Mouse (Mus musculus): ENCODE data around the gene Rnasel.
"Not testable (repeated sequence)": the region's sequence is repeated elsewhere in the genome, so short reads cannot be mapped to it uniquely, and the experiment has no call there.

Rnasel gene

GRCm38 (mm10) chr1:153769571-153769970, 20.3 kb downstream of the Rnasel start:
- in situ Hi-C loops (cut with MboI) = not testable (repeated sequence)

GRCm38 (mm10) chr1:153769998-153770775, 21.0 kb downstream of the Rnasel start:
- in situ Hi-C loops (cut with MboI) = no loop called here

DNA sequence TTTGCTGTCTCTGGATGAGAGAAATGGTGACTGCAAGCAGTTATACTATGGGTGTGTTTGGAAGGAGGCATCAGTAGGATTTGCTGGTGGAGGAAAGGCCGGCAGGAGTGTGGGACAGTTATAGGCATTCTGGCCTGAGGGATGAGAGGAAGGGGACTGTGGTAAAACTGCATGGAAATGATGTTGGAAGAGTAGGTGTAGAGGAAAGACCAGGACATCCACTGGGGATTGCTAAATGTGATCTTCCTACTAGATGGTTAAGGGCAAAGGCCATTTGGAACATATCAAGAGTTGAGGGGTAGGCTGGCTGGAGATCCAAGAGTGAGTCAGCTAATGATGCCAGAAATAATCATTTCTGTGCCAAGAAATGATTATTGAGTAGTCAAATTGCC, 21.5 kb downstream of the Rnasel start:
- in situ Hi-C loops (cut with MboI) = no loop called here

DNA sequence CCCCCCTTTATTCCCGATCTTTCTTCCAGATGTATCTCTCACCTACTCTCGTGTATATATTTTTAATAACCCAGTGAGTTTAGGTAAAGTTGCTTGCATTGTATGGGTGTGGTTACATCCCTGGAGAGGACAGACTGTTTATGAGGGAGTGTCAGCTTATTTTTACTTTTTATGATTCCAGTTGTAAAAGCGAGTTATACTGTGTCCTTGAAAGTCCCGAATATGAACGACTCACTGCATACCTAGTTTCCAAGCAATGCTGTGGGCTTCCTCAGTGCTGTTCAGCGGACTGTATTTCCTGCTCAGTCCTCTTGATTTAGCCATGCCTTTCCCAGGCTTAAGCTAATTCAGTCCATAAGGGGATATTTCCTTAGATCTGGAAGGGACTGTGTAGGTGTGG, 25.9 kb downstream of the Rnasel start:
- in situ Hi-C loops (cut with MboI) = no loop called here

GRCm38 (mm10) chr1:153776257-153776656, 27.0 kb downstream of the Rnasel start:
- in situ Hi-C loops (cut with MboI) = no loop called here

GRCm38 (mm10) chr1:153778205-153778604, 29.0 kb downstream of the Rnasel start:
- in situ Hi-C loops (cut with MboI) = no loop called here

DNA sequence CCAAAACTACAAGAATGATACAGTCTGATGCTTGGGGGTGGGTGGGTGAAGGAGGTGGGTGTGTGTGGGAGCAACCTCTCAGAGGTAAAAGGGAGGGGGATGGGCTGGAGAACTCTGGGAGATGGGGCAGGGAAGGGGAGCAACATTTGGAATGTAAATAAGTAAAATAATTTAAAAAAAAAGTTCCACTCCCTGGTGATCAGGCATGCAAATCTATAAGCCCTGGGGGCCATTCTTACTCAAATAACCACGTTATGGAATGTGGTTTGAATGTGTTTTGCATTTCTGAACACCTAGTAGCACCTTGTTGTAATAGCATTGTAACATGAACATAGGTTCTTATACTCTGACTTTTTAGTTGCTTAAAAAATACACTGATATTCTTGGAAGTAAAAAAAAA, 34.1 kb downstream of the Rnasel start:
- in situ Hi-C loops (cut with MboI) = no loop called here

DNA sequence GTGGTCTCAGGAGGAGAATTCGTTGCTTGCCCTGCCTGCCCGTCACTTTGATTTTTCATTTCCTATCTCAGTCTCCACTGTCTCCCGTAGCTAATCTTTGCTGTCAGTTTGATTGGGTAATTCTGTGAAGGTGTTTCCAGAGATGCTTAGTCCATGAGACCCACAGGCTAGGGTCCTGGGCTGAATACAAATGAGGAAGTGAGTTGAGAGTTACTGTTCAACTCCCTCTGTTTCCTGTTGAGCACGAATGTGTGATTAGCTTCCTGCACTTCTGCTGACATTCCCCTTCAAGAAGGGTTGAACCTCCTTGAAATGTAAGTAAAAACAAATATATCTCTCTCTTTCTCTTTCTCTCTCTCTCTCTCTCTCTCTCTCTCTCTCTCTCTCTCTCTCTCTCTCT, 36.4 kb downstream of the Rnasel start:
- in situ Hi-C loops (cut with MboI) = no loop called here

- in situ Hi-C loops (cut with MboI) = no loop called here
These were observed 41.5 kb downstream of the Rnasel start for GRCm38 (mm10) chr1:153790708-153791107.

DNA sequence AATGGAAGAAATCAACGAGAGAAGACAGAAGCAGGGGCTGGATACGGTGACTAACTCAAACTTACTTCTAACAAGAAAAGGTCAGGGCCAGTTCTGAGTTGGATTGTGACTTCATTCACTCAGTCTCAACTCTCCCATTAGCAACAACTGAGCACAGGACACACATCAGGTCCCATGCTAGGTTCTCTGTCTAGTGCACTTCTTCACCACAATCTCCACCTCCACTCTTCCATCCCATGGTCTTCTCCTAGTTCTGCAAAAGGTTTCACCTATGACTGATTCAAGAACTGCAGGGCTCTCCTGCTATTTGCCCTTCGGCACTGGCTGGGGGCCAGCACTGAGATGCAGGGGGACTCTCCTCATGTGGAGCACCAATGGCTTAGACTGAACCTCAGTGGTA, 45.0 kb downstream of the Rnasel start:
- in situ Hi-C loops (cut with MboI) = no loop called here

DNA sequence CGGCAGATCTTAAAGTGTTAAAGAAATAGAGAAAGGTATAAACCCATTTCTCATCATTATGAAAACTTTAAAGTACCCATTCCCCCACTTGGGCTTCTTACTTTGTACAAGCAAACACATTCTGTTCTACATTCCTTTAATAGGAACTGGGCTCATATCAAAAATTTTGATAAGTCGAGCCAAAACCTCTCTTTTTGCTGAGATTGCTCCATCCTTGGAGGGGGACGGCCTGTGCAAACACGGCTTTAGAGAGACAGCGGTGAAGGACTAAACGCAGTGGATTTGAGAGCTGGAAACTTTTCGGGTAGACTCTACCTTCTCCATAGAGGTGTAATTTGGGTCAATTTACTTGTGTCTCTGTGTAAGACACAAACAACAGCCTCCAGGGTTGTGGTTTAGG, 53.5 kb downstream of the Rnasel start:
- in situ Hi-C loops (cut with MboI) = no loop called here

- in situ Hi-C loops (cut with MboI) = no loop called here
These were observed 54.3 kb downstream of the Rnasel start for GRCm38 (mm10) chr1:153803530-153803929.

- in situ Hi-C loops (cut with MboI) = no loop called here
These were observed 58.3 kb downstream of the Rnasel start for GRCm38 (mm10) chr1:153807390-153807993.

All from mature B cell (primary cell).